Mouse (Mus musculus) stomach, embryonic 15.5 days (tissue): ENCODE measurements around the gene Gm13023. TPM values are rescaled to one million over a fixed set of nuclear protein-coding genes. Genes with fewer than 3 reads are reported as not detected.
"Not testable (repeated sequence)": the region's sequence is repeated elsewhere in the genome, so short reads cannot be mapped to it uniquely, and the experiment has no call there.

Experiments used
- ATAC-seq: fragments of 200-750 bp; cut with Nextera tagmentation; 2 replicates; pipeline ENCODE4 v1.8.0; 2017; ENCODE audit warnings: low read depth, moderate number of reproducible peaks, moderate TSS enrichment; ENCODE audit not compliant: insufficient read depth, low FRiP score
- H3K27ac ChIP-seq: fragments of 300-500 bp; sonication (generic); 2 replicates; pipeline ENCODE4 v1.5.1; 2015; ENCODE audit warnings: mild to moderate bottlenecking, inconsistent platforms
- H3K27me3 ChIP-seq: fragments of 300-500 bp; sonication (generic); replicated peaks from 2 replicates; pipeline ENCODE4 v1.6.1; 2015; ENCODE audit warnings: inconsistent platforms
- H3K36me3 ChIP-seq: fragments of 300-500 bp; sonication (generic); 2 replicates; pipeline ENCODE4 v1.6.1; 2015; ENCODE audit warnings: inconsistent platforms
- H3K4me1 ChIP-seq: fragments of 300-500 bp; sonication (generic); 2 replicates; pipeline ENCODE4 v1.6.1; 2015; ENCODE audit warnings: inconsistent platforms
- H3K4me2 ChIP-seq: fragments of 300-500 bp; sonication (generic); 2 replicates; pipeline ENCODE4 v1.6.1; 2015; ENCODE audit warnings: mild to moderate bottlenecking, inconsistent platforms
- H3K4me3 ChIP-seq: fragments of 300-500 bp; sonication (generic); replicated peaks from 2 replicates; pipeline ENCODE4 v1.5.1; 2015; ENCODE audit warnings: inconsistent platforms
- H3K9ac ChIP-seq: fragments of 300-500 bp; sonication (generic); 2 replicates; pipeline ENCODE4 v1.6.1; 2015; ENCODE audit warnings: inconsistent platforms
- H3K9me3 ChIP-seq: fragments of 300-500 bp; sonication (generic); 2 replicates; pipeline ENCODE4 v1.6.1; 2016; ENCODE audit warnings: inconsistent platforms
- whole genome bisulfite sequencing: fragments of 180-500 bp; shearing (Covaris S2); methylation state at CpG from one replicate; pipeline ENCODE4 v1.1.7; 2015; 5-methylcytosine and 5-hydroxymethylcytosine counted together
- polyA plus RNA-seq: library from polyadenylated mRNA; unstranded; fragments of >200 nt; fragmentation: Nextera tagmentation; extraction: Ambion mirVana; gene quantifications from 2 replicates; pipeline ENCODE4 v1.2.1, GENCODE M21; 2015

The Gm13023 gene
- not detected in 2 replicates for polyA plus RNA-seq

- H3K4me2 ChIP-seq, H3K27ac ChIP-seq, H3K9ac ChIP-seq, H3K27me3 ChIP-seq, ATAC-seq, H3K4me3 ChIP-seq, H3K4me1 ChIP-seq, H3K36me3 ChIP-seq, H3K9me3 ChIP-seq: not testable (repeated sequence)
- WGBS: 83% methylated on average over 3 of the region's 3 CpGs
Measured at GRCm38 (mm10) chr4:143789052-143789451, at the start of gene Gm13023. TSS of gene Gm13023 (plus strand) at chr4:143789352.

DNA sequence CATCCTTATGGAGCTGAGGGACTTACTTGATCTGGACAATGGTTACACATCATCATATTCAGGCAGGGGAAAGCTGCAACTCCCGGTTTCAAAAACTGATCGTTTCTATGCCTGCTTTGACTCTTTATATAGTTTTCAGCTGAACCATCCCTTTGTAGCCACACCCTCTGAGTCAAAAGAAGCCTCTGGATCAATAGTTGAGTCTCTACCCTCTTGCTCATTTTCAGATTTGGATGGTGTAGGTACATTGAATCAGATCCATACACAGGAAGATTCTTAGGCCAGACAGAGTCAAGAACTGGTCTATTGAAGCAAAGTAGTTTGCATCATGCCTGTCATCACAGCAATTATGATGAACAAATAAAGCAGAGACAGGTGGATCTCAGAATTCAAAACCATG, 26.8 kb downstream of the Gm13023 start, which contains the start of gene Gm13084:
Gene Gm13084, minus strand, starts transcription at position 101 of the 400 bp plus-strand sequence.
- ATAC-seq: no peak
- no peaks in the 10 kb centered on the region for H3K27me3 ChIP-seq
- no peaks in the 10 kb centered on the region for H3K9me3 ChIP-seq
- H3K9ac ChIP-seq: no peak within 1 kb of the TSS
- no peak within 1 kb of the TSS for H3K27ac ChIP-seq
- 80% methylated on average over 2 of the region's 2 CpGs for WGBS
- H3K4me3 ChIP-seq: no peak within 1 kb of the TSS
- no peaks in the 10 kb centered on the region for H3K4me1 ChIP-seq
- no peak within 1 kb of the TSS for H3K4me2 ChIP-seq
- H3K36me3 ChIP-seq: no peaks in the 10 kb centered on the region

Other genes with a start within 250 kb of the Gm13023 start
- not detected in 2 replicates for gene BC080695, start 237.7 kb upstream of the Gm13023 start, polyA plus RNA-seq
- gene Gm13057, start 237.6 kb upstream of the Gm13023 start, polyA plus RNA-seq: not detected in 2 replicates
- gene Gm13083, start 174.3 kb upstream of the Gm13023 start, polyA plus RNA-seq: not detected in 2 replicates
- gene Gm13088, start 132.1 kb upstream of the Gm13023 start, polyA plus RNA-seq: not detected in 2 replicates
- gene Gm13089, start 86.6 kb upstream of the Gm13023 start, polyA plus RNA-seq: not detected in 2 replicates
- not detected in 2 replicates for gene Gm13078, start 69.9 kb upstream of the Gm13023 start, polyA plus RNA-seq
- not detected in 2 replicates for gene Gm13084, start 26.7 kb downstream of the Gm13023 start, polyA plus RNA-seq
- gene Gm13103, start 57.1 kb downstream of the Gm13023 start, polyA plus RNA-seq: not detected in 2 replicates
- gene Pramef6, start 111.0 kb downstream of the Gm13023 start, polyA plus RNA-seq: not detected in 2 replicates
- not detected in 2 replicates for gene Pramef25, start 161.7 kb downstream of the Gm13023 start, polyA plus RNA-seq
- not detected in 2 replicates for gene Gm13101, start 177.6 kb downstream of the Gm13023 start, polyA plus RNA-seq
- gene Pramef17, start 205.0 kb downstream of the Gm13023 start, polyA plus RNA-seq: not detected in 2 replicates